Mouse (Mus musculus): ENCODE data around the gene Prss53.
"Not testable (repeated sequence)": the region's sequence is repeated elsewhere in the genome, so short reads cannot be mapped to it uniquely, and the experiment has no call there.

GRCm38 (mm10) chr7:127895891-127896290, 5.1 kb upstream of the Prss53 start:
- TF ChIP-seq CTCF (IDR thresholded peaks at IDR 0.05; ENCODE audit: low read depth, low read length); GATA2 (IDR thresholded peaks at IDR 0.05; ENCODE audit: borderline replicate concordance, low read depth, low read length); TAL1 (conservative IDR thresholded peaks at IDR 0.05; ENCODE audit: low read depth, low read length); GATA1 (IDR thresholded peaks at IDR 0.05; ENCODE audit: borderline replicate concordance, low read length); POLR2AphosphoS5 (IDR thresholded peaks at IDR 0.05; ENCODE audit: insufficient replicate concordance, low read depth, low read length): not testable (repeated sequence)
